Mouse (Mus musculus) spleen, adult 2 months (tissue): Measurements from ENCODE around the gene Vps4b. TPM values are rescaled to one million over a fixed set of nuclear protein-coding genes. Genes with fewer than 3 reads are reported as not detected.
A peak's percentile ranks its signal among the peaks of the same experiment; 100 is the strongest.

Source experiments
- DNase-seq, 2 experiments: peaks; one replicate each; pipeline versions ENCODE4 v3.0.0 to v3.0.0-alpha.2; 2012 to 2021; ENCODE audit warnings: low spot score in 2 of 2, low read depth in 1 of 2
- H3K27ac ChIP-seq: fragments of 200-500 bp; 2 replicates; pipeline ENCODE4 v1.5.1; 2012; ENCODE audit warnings: low read length, inconsistent platforms; ENCODE audit not compliant: insufficient read depth
- H3K27me3 ChIP-seq: fragments of 200-500 bp; 2 replicates; pipeline ENCODE4 v1.6.1; 2012; ENCODE audit warnings: mild to moderate bottlenecking, moderate library complexity, low read length, inconsistent platforms; ENCODE audit not compliant: control insufficient read depth, insufficient read depth
- H3K36me3 ChIP-seq: fragments of 200-500 bp; 2 replicates; pipeline ENCODE4 v1.6.1; 2012; ENCODE audit warnings: mild to moderate bottlenecking, low read length, inconsistent platforms; ENCODE audit not compliant: control insufficient read depth, insufficient read depth
- H3K4me1 ChIP-seq: fragments of 200-500 bp; 2 replicates; pipeline ENCODE4 v1.6.1; 2011; ENCODE audit warnings: inconsistent platforms; ENCODE audit not compliant: control insufficient read depth, insufficient read depth, insufficient read length
- H3K4me3 ChIP-seq: fragments of 200-500 bp; 2 replicates; pipeline ENCODE4 v1.5.1; 2011; ENCODE audit warnings: mild to moderate bottlenecking, inconsistent platforms; ENCODE audit not compliant: insufficient read depth, insufficient read length; ENCODE audit errors: extremely low read depth
- CTCF ChIP-seq: fragments of 200-500 bp; IDR thresholded peaks from 2 replicates; pipeline ENCODE4 v1.5.1; 2011; ENCODE audit warnings: mild to moderate bottlenecking, inconsistent platforms; ENCODE audit not compliant: insufficient read depth, insufficient read length, insufficient replicate concordance; ENCODE audit errors: extremely low read depth
- POLR2A ChIP-seq: fragments of 200-500 bp; IDR thresholded peaks from 2 replicates; pipeline ENCODE4 v1.6.1; 2011; ENCODE audit warnings: low read depth, low read length, inconsistent platforms
- WGBS: fragments of 180-500 bp; shearing (Covaris S2); methylation state at CpG from one replicate; pipeline ENCODE4 v1.1.7; 2018; 5-methylcytosine and 5-hydroxymethylcytosine counted together
- polyA plus RNA-seq: library from polyadenylated mRNA; depleted of rRNA; stranded (reverse); fragments of >200 nt; gene quantifications from 2 replicates; pipeline ENCODE4 v1.2.3, GENCODE M21; 2012

Gene Vps4b
- polyA plus RNA-seq, 1 experiment, result 10.1 TPM

DNA sequence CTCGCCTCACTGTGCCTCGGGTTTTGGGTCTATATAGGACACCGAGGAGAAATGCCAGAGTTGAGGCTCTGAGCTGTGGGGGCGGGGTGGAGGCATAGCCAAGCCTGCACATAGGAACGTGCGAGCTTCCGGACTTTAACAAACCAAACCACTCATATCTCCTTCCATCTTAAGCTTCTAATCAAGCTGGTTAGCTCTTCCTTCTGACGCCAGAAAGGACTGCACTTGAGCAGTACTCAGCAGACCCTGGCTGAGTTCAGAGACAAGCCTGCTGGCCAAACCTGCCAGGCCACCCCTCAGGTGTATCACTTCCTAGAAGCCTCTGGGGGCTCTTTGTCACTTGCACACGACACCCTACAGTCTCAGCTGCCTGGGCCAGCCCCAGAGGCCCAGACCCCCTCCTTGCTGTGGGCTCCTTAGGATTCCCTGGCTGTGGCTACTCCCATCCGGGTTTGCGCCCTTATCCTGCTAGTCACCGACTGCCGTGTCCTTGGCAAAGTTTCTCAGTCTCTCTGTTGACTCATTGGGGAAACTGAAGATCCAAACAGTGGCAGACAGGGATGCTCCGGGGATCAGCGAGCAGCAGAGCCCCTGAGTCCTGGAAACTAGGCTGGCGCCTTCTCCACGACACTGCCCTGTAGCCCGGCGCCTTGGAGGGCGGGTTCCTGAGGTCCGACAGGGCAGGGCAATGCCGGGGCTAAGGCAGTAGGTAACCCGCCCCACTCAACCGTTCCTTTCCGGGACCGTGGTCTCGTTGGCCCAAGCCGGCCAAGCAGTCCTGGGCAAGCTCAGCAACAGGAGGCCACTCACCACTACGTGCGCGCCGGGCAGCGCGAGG is 37.6 kb downstream of the Vps4b start:
- Histone ChIP-seq H3K27me3 (no peaks in the 10 kb centered on the region), H3K27ac (peak overlapping the region; percentile 89), H3K36me3 (peaks cover 4% of the 10 kb centered on the region; the same call in 1 of the 2 replicates), H3K4me3 (peak overlapping the region; percentile 93), H3K4me1 (no peaks in the 10 kb centered on the region; the same call in 1 of the 2 replicates)
- 2% methylated on average over 34 of the region's 34 CpGs for WGBS
- TF ChIP-seq POLR2A (no peak), CTCF (no peak)
- peak in 1 of 2 experiments; percentile 26 for DNase-seq

DNA sequence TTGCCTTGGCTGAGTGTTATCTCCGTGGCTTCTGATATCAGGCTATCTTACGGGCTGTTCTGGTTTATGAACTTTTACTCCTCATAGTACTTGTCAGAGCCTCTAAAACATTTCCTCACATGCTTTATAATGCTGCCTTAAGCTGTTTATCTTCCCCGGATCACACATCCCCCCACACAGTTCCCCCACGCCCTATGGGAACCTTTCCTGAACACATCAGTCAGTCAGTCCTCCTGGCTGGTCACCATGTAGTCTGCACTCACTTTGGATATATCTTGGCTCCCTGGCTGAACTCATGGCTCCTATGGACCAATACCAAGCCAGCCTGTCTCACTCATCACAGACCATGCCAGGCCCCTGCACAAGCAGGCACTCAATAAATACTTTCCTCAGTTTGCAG is 39.9 kb downstream of the Vps4b start:
- WGBS, result 84% methylated on average over 4 of the region's 4 CpGs
- TF ChIP-seq POLR2A, result no peak
- DNase-seq, result no peak
- no peaks in the 10 kb centered on the region for H3K27me3 ChIP-seq
- H3K27ac ChIP-seq, result no peak overlapping the region
- H3K36me3 ChIP-seq, result peaks cover 7% of the 10 kb centered on the region
- H3K4me1 ChIP-seq, result no peaks in the 10 kb centered on the region; the same call in 1 of the 2 replicates
- no peak overlapping the region for H3K4me3 ChIP-seq

- TF ChIP-seq POLR2A, result no peak
- no peak for TF ChIP-seq CTCF
- Histone ChIP-seq H3K4me3 (no peak overlapping the region), H3K27ac (no peak overlapping the region), H3K4me1 (no peaks in the 10 kb centered on the region), H3K27me3 (no peaks in the 10 kb centered on the region), H3K36me3 (peaks cover 18% of the 10 kb centered on the region)
- 94% methylated on average over 5 of the region's 5 CpGs for WGBS
- DNase-seq, result no peak
These were observed 44.5 kb downstream of the Vps4b start for GRCm38 (mm10) chr1:106752013-106752412.

GRCm38 (mm10) chr1:106750656-106751055 is 45.9 kb downstream of the Vps4b start:
- WGBS, result 91% methylated on average over 1 of the region's 1 CpGs
- Histone ChIP-seq H3K27ac (no peak overlapping the region), H3K4me3 (no peak overlapping the region), H3K36me3 (peaks cover 26% of the 10 kb centered on the region), H3K4me1 (no peaks in the 10 kb centered on the region), H3K27me3 (no peaks in the 10 kb centered on the region)
- DNase-seq, result no peak
- no peak for TF ChIP-seq POLR2A
- no peak for TF ChIP-seq CTCF

- Histone ChIP-seq H3K4me1 (no peaks in the 10 kb centered on the region), H3K27me3 (no peaks in the 10 kb centered on the region), H3K27ac (no peak overlapping the region), H3K36me3 (peaks cover 24% of the 10 kb centered on the region), H3K4me3 (no peak overlapping the region)
- no peak for TF ChIP-seq POLR2A
- no peak for TF ChIP-seq CTCF
- no peak for DNase-seq
- WGBS, result 88% methylated on average over 6 of the region's 6 CpGs
These were observed 47.8 kb downstream of the Vps4b start for GRCm38 (mm10) chr1:106748555-106749315.

DNA sequence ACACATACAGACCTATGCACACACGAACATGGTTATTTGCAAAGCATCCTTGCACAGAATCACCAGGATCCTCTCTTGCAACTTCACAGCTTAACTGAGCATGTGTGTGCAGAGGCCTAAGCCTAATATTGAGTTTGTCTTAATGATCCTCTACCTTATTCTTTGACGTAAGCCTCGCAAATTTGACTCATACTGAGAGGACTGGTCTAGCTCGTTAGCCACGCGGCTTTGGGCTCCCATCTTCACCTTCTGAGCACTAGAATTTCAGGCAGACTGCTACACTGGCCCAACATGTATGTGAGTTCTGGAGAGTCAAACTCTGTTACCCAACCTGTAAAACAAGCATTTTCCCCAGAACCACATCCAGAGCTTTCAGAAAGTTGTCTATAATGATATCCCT is 53.5 kb downstream of the Vps4b start:
- Histone ChIP-seq H3K27ac (no peak overlapping the region), H3K27me3 (no peaks in the 10 kb centered on the region), H3K4me3 (no peak overlapping the region), H3K36me3 (peaks cover 25% of the 10 kb centered on the region), H3K4me1 (no peaks in the 10 kb centered on the region)
- DNase-seq, result no peak
- TF ChIP-seq POLR2A, result no peak
- no peak for TF ChIP-seq CTCF
- 95% methylated on average over 6 of the region's 6 CpGs for WGBS

GRCm38 (mm10) chr1:106740735-106741134 is 55.8 kb downstream of the Vps4b start:
- DNase-seq, result no peak
- no peaks in the 10 kb centered on the region for H3K27me3 ChIP-seq
- no peaks in the 10 kb centered on the region for H3K4me1 ChIP-seq
- WGBS, result 91% methylated on average over 4 of the region's 4 CpGs
- H3K27ac ChIP-seq, result no peak overlapping the region
- peaks cover 11% of the 10 kb centered on the region for H3K36me3 ChIP-seq
- no peak overlapping the region for H3K4me3 ChIP-seq
- TF ChIP-seq CTCF (no peak), POLR2A (no peak)
